In genomic region chr7:121466331-121466730, GRCm38 (mm10) we compare ENCODE assay signal across 15 mouse cellular contexts.
DNase-seq lines count a peak whose midpoint lies in the region; ATAC-seq lines count a peak whose summit lies in the region.
"Had no signal": no experiment of that assay in that cellular context is flagged by ENCODE, and none has a peak within 500 bp of the region (broad histone marks: within the 10 kb centered on the region; RNA-seq: fewer than 3 reads in every experiment).

No protein-coding gene starts in this region.

- ATAC-seq in cerebellum, adult (ENCODE audit: insufficient number of reproducible peaks, low FRiP score, low TSS enrichment), result no peak
- no peak for ATAC-seq in frontal cortex, adult (ENCODE audit: low TSS enrichment)
- ATAC-seq: forebrain, embryonic 13.5 days; hindbrain, embryonic 16.5 days; inflammation-experienced regulatory T-cells, adult 6 months had no signal

- DNase-seq in cerebellum, adult 11-12 months, result peak; percentile 14
- peak; percentile 47 for DNase-seq in left cerebral cortex, postnatal 4 days
- no peak for DNase-seq in left cerebral cortex, adult 11 months (ENCODE audit: low spot score)
- DNase-seq in adrenal gland, postnatal 14 days, result peak; percentile 48
- peak; percentile 28 to 36 for DNase-seq in cerebellum, postnatal 14 days
- DNase-seq in urinary bladder, adult 2 months (ENCODE audit: low spot score), result no peak
- DNase-seq: heart, adult 18-20 months; heart, postnatal 4 days; kidney, adult 11 months; kidney, adult 9 months had no signal

- intact Hi-C loops in left cerebral cortex, postnatal 4 days (cut with DNase I), result no loop called here

Comparison
In these comparisons a context has a peak if more than half of its experiments do, and no peak if none do; other contexts are left out.
1. DNase-seq: peak in cerebellum, adult 11-12 months (single experiment), left cerebral cortex, postnatal 4 days (single experiment), adrenal gland, postnatal 14 days (single experiment) and cerebellum, postnatal 14 days (2 of 2); none in left cerebral cortex, adult 11 months (single experiment) and urinary bladder, adult 2 months (single experiment).